Mouse (Mus musculus): ENCODE results near the gene Zfp871. TPM values are rescaled to one million over a fixed set of nuclear protein-coding genes. Genes with fewer than 3 reads are reported as not detected.
"Not testable (repeated sequence)": the region's sequence is repeated elsewhere in the genome, so short reads cannot be mapped to it uniquely, and the experiment has no call there.

The Zfp871 gene
- total RNA-seq, 2 experiments from 2014 or later = 85.9 to 88.6 TPM

GRCm38 (mm10) chr17:32741057-32741456 is 47.0 kb downstream of the Zfp871 start:
- no peak for DNase-seq (ENCODE audit: extremely low spot score in 1 of 2, low spot score in 1 of 2)

DNA sequence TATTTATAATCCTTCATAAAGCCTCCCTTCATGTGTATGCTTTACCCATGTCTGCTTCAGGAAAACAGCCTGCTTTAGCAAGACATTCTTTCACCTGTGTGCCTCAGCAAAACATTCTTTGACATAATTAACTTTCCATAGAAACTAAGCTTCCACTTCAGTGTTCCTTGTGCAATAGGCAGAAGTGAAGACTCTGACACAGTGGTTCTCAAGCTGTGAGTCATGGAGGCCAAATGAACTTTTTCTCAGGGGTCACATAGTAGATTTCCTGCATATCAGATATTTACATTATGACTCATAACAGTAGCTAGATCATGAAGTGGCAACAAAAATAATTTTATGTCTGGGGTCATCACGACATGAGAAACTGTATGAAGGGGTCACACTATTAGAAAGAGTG is 49.7 kb downstream of the Zfp871 start:
- DNase-seq (ENCODE audit: extremely low spot score in 1 of 2, low spot score in 1 of 2) = no peak

- DNase-seq (ENCODE audit: extremely low spot score in 1 of 2, low spot score in 1 of 2) = no peak
Measured at GRCm38 (mm10) chr17:32729029-32729428, 59.1 kb downstream of the Zfp871 start.

- DNase-seq (ENCODE audit: extremely low spot score in 1 of 2, low spot score in 1 of 2) = not testable (repeated sequence)
Measured at GRCm38 (mm10) chr17:32726360-32726759, 61.7 kb downstream of the Zfp871 start.

- no peak for DNase-seq (ENCODE audit: extremely low spot score in 1 of 2, low spot score in 1 of 2)
Measured at GRCm38 (mm10) chr17:32722771-32723170, 65.3 kb downstream of the Zfp871 start.

DNA sequence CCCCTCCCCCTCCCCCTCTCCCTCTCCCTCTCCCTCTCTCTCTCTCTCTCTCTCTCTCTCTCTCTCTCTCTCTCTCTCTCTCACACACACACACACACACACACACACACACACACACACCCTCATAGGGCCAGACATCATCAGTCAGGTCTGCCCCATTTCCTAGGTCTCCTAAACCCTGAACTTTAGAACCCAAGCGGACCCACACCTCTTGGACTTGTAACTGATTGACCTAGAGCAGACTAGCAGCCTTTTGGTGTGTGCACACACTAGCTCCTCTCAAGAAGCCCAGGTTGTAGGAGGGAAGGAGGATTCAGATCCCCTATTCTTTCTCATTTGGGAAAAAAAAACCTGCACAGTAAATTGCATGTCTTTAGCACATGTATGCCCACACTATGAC is 65.9 kb downstream of the Zfp871 start:
- DNase-seq (ENCODE audit: extremely low spot score in 1 of 2, low spot score in 1 of 2) = not testable (repeated sequence)

Other genes with a start within 250 kb of the Zfp871 start
- not detected for gene Cyp4f37, start 167.0 kb downstream of the Zfp871 start, total RNA-seq (2021)
- gene Cyp4f40, start 129.4 kb downstream of the Zfp871 start, total RNA-seq (2021) = not detected
- gene Cyp4f15, start 102.7 kb downstream of the Zfp871 start, total RNA-seq (2021) = 10 to 100 TPM; 16.1 to 20.0 TPM
- 1 to 10 TPM; 6.2 to 6.7 TPM for gene Zfp811, start 21.6 kb upstream of the Zfp871 start, total RNA-seq (2021)
- gene Zfp799, start 42.0 kb upstream of the Zfp871 start, total RNA-seq (2021) = 10 to 100 TPM; 29.0 to 29.2 TPM
- 10 to 100 TPM in 1 of 2 experiments, 1 to 10 TPM in 1; 9.9 to 10.5 TPM for gene Zfp870, start 103.4 kb upstream of the Zfp871 start, total RNA-seq (2021)
- gene Cyp4f14, start 129.1 kb upstream of the Zfp871 start, total RNA-seq (2021) = 1 to 10 TPM; 4.6 to 5.3 TPM
- 10 to 100 TPM; 16.6 to 28.0 TPM for gene Cyp4f13, start 159.1 kb upstream of the Zfp871 start, total RNA-seq (2021)
- gene Zfp472, start 177.5 kb upstream of the Zfp871 start, total RNA-seq (2021) = 1 to 10 TPM; 3.4 to 4.9 TPM
- gene Zfp952, start 204.8 kb upstream of the Zfp871 start, total RNA-seq (2021) = 10 to 100 TPM; 17.2 to 17.8 TPM
- gene Zfp763, start 245.1 kb upstream of the Zfp871 start, total RNA-seq (2021) = 10 to 100 TPM; 19.9 to 22.4 TPM